Mouse (Mus musculus): Measurements from ENCODE around the gene Kdm5b.
"Not testable (repeated sequence)": the region's sequence is repeated elsewhere in the genome, so short reads cannot be mapped to it uniquely, and the experiment has no call there.

DNA sequence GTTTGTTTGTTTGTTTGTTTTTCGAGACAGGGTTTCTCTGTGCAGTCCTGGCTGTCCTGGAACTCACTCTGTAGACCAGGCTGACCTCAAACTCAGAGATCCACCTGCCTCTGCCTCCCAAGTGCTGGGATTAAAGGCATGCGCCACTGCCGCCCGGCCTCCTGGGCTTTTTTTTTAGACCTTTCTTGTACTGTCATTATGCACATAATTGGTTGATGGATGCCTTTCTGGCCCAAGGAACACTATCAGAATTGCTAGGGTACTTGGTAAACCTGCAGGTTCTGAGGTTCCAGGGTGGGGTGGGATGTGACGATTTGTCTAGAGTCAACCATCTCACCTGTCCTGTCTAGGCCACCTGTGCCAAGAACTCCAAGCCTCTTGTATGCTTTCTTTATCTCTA, 40.8 kb upstream of the Kdm5b start:
- not testable (repeated sequence) for TF ChIP-seq POLR2A (IDR thresholded peaks at IDR 0.05; ENCODE audit: low read depth, low read length); CTCF (IDR thresholded peaks at IDR 0.05; ENCODE audit: extremely low read depth, insufficient read length, insufficient replicate concordance, low read depth, low read length)
